Mouse (Mus musculus): Measurements from ENCODE around the gene Khdc1b. TPM values are rescaled to one million over a fixed set of nuclear protein-coding genes. Genes with fewer than 3 reads are reported as not detected.

Gene Khdc1b
- total and polyA plus RNA-seq, 3 experiments: not detected

- H3K79me2 ChIP-seq (ENCODE audit: control insufficient read depth, insufficient read depth, low read length, poor library complexity): no peaks in the 10 kb centered on the region
- no peak overlapping the region for H3K9ac ChIP-seq (ENCODE audit: control insufficient read depth, low read depth, low read length, poor library complexity, severe bottlenecking)
- no peaks in the 10 kb centered on the region for H3K4me1 ChIP-seq (ENCODE audit: control insufficient read depth in 1 of 2, insufficient read depth in 2 of 2, low read length in 2 of 2)
- no peak overlapping the region for H3K4me3 ChIP-seq (ENCODE audit: control insufficient read depth in 1 of 2, insufficient read depth in 1 of 2, low read depth in 2 of 2, low read length in 2 of 2)
- peaks cover 0 to 3% of the 10 kb centered on the region in 2 experiments; a peak in 1 of 4 replicates for H3K27me3 ChIP-seq (ENCODE audit: control insufficient read depth in 1 of 2, insufficient read depth in 2 of 2, low read length in 2 of 2)
- DNase-seq (ENCODE audit: low read depth, low spot score): peak; percentile 58
- H3K36me3 ChIP-seq (ENCODE audit: control insufficient read depth in 1 of 2, insufficient read depth in 2 of 2, low read length in 2 of 2): no peaks in the 10 kb centered on the region
- H3K27ac ChIP-seq (ENCODE audit: control insufficient read depth, low read depth, low read length): no peak overlapping the region
- H3K9me3 ChIP-seq (replicated peaks; ENCODE audit: insufficient read depth, low read length): no peaks in the 10 kb centered on the region
- peak; percentile 85 for TF ChIP-seq RAD21 (IDR thresholded peaks at IDR 0.05; ENCODE audit: low read depth, low read length)
- TF ChIP-seq ZC3H11A (IDR thresholded peaks at IDR 0.05; ENCODE audit: low read depth, low read length): peak; percentile 47
- TF ChIP-seq USF2 (IDR thresholded peaks at IDR 0.05; ENCODE audit: borderline replicate concordance in 1 of 2, insufficient read depth in 1 of 2, low read depth in 1 of 2, low read length in 2 of 2): no peak
- TF ChIP-seq SMC3 (IDR thresholded peaks at IDR 0.05; ENCODE audit: low read depth, low read length): peak; percentile 77
- TF ChIP-seq CTCF (IDR thresholded peaks at IDR 0.05 in 2 of 3, conservative IDR thresholded peaks at IDR 0.05 in 1 of 3; ENCODE audit: control insufficient read depth in 1 of 3, insufficient read depth in 1 of 3, low read depth in 2 of 3, low read length in 3 of 3, poor library complexity in 1 of 3, severe bottlenecking in 1 of 3): peak; percentile 49 to 80 (median 74)
- no peak for TF ChIP-seq MYB (IDR thresholded peaks at IDR 0.05; ENCODE audit: low read depth, low read length)
- TF ChIP-seq TBP (IDR thresholded peaks at IDR 0.05; ENCODE audit: low read depth, low read length): no peak
- no peak for TF ChIP-seq USF1 (IDR thresholded peaks at IDR 0.05; ENCODE audit: low read depth, low read length)
- no peak for TF ChIP-seq MAFK (IDR thresholded peaks at IDR 0.05; ENCODE audit: borderline replicate concordance, low read depth, low read length)
Measured at GRCm38 (mm10) chr1:21411331-21412196, 28.2 kb downstream of the Khdc1b start.

- H3K9me3 ChIP-seq (replicated peaks; ENCODE audit: insufficient read depth, low read length): no peaks in the 10 kb centered on the region
Measured at GRCm38 (mm10) chr1:21412197-21412555, 28.8 kb downstream of the Khdc1b start.

More at GRCm38 (mm10) chr1:21412197-21412555, 28.8 kb downstream of the Khdc1b start:
- no peaks in the 10 kb centered on the region for H3K36me3 ChIP-seq (ENCODE audit: control insufficient read depth in 1 of 2, insufficient read depth in 2 of 2, low read length in 2 of 2)
- TF ChIP-seq HCFC1 (IDR thresholded peaks at IDR 0.05; ENCODE audit: low read depth, low read length): no peak
- TF ChIP-seq POLR2AphosphoS2 (IDR thresholded peaks at IDR 0.05; ENCODE audit: low read length): no peak
- no peak for TF ChIP-seq CTCF (IDR thresholded peaks at IDR 0.05 in 2 of 3, conservative IDR thresholded peaks at IDR 0.05 in 1 of 3; ENCODE audit: control insufficient read depth in 1 of 3, insufficient read depth in 1 of 3, low read depth in 2 of 3, low read length in 3 of 3, poor library complexity in 1 of 3, severe bottlenecking in 1 of 3)
- no peak for TF ChIP-seq MAZ (IDR thresholded peaks at IDR 0.05; ENCODE audit: low read depth, low read length)
- TF ChIP-seq ETS1 (IDR thresholded peaks at IDR 0.05; ENCODE audit: low read depth, low read length): no peak
- TF ChIP-seq MAFK (IDR thresholded peaks at IDR 0.05; ENCODE audit: borderline replicate concordance, low read depth, low read length): no peak
- TF ChIP-seq BHLHE40 (IDR thresholded peaks at IDR 0.05; ENCODE audit: borderline replicate concordance, low read depth, low read length): no peak
- no peak for TF ChIP-seq TBP (IDR thresholded peaks at IDR 0.05; ENCODE audit: low read depth, low read length)
- TF ChIP-seq GATA1 (IDR thresholded peaks at IDR 0.05; ENCODE audit: low read depth, low read length): no peak
- no peak for TF ChIP-seq JUND (IDR thresholded peaks at IDR 0.05; ENCODE audit: low read depth, low read length)
- no peak for TF ChIP-seq RCOR1 (IDR thresholded peaks at IDR 0.05; ENCODE audit: low read depth, low read length)
- TF ChIP-seq ZC3H11A (IDR thresholded peaks at IDR 0.05; ENCODE audit: low read depth, low read length): no peak
- TF ChIP-seq MAX (IDR thresholded peaks at IDR 0.05; ENCODE audit: low read length): no peak
- TF ChIP-seq ZNF384 (IDR thresholded peaks at IDR 0.05; ENCODE audit: low read depth, low read length): no peak
- H3K27ac ChIP-seq (ENCODE audit: control insufficient read depth, low read depth, low read length): no peak overlapping the region
- peaks cover 0 to 3% of the 10 kb centered on the region in 2 experiments; a peak in 1 of 4 replicates for H3K27me3 ChIP-seq (ENCODE audit: control insufficient read depth in 1 of 2, insufficient read depth in 2 of 2, low read length in 2 of 2)
- DNase-seq (ENCODE audit: low read depth, low spot score): no peak
- H3K79me2 ChIP-seq (ENCODE audit: control insufficient read depth, insufficient read depth, low read length, poor library complexity): no peaks in the 10 kb centered on the region
- H3K4me3 ChIP-seq (ENCODE audit: control insufficient read depth in 1 of 2, insufficient read depth in 1 of 2, low read depth in 2 of 2, low read length in 2 of 2): no peak overlapping the region
- no peaks in the 10 kb centered on the region for H3K4me1 ChIP-seq (ENCODE audit: control insufficient read depth in 1 of 2, insufficient read depth in 2 of 2, low read length in 2 of 2)
- H3K9ac ChIP-seq (ENCODE audit: control insufficient read depth, low read depth, low read length, poor library complexity, severe bottlenecking): no peak overlapping the region

Data from MEL (cell line).